Mouse (Mus musculus) thymus, postnatal 0 days (tissue): ENCODE measurements around the gene Psma4. TPM values are rescaled to one million over a fixed set of nuclear protein-coding genes. Genes with fewer than 3 reads are reported as not detected.

Source experiments
- DNase-seq: peaks from one replicate; pipeline ENCODE4 v3.0.0-alpha.2; 2015; ENCODE audit warnings: low spot score
- polyA plus RNA-seq: library from polyadenylated mRNA; unstranded; fragments of >200 nt; fragmentation: Nextera tagmentation; extraction: Ambion mirVana; gene quantifications from 2 replicates; pipeline ENCODE4 v1.2.1, GENCODE M21; 2015

Psma4 gene
- polyA plus RNA-seq, 1 experiment from 2014 or later = 335 TPM

- no peak for DNase-seq
These were observed 31.8 kb downstream of the Psma4 start for GRCm38 (mm10) chr9:54982401-54982800.

GRCm38 (mm10) chr9:54990362-54990761, 39.8 kb downstream of the Psma4 start:
- DNase-seq = no peak

GRCm38 (mm10) chr9:54994381-54994780, 43.8 kb downstream of the Psma4 start:
- DNase-seq = no peak

- no peak for DNase-seq
These were observed 45.1 kb downstream of the Psma4 start for GRCm38 (mm10) chr9:54995645-54996044.

GRCm38 (mm10) chr9:55003609-55004008, 53.0 kb downstream of the Psma4 start:
- no peak for DNase-seq

Other genes starting within 250 kb of the Psma4 start
- 154 and 174 TPM in 2 replicates for gene Wdr61, start 216.3 kb upstream of the Psma4 start, polyA plus RNA-seq
- gene Crabp1, start 186.0 kb upstream of the Psma4 start, polyA plus RNA-seq = 7.8 and 8.1 TPM in 2 replicates
- 20.7 and 20.8 TPM in 2 replicates for gene Ireb2, start 87.0 kb upstream of the Psma4 start, polyA plus RNA-seq
- gene Hykk, start 33.5 kb upstream of the Psma4 start, polyA plus RNA-seq = 0.37 and 0.59 TPM in 2 replicates
- gene AY074887, start 208 bp downstream of the Psma4 start, polyA plus RNA-seq = 0.57 and 1.1 TPM in 2 replicates
- gene Chrna5, start 30.1 kb downstream of the Psma4 start, polyA plus RNA-seq = 0.38 and 0.44 TPM in 2 replicates
- gene Chrna3, start 75.8 kb downstream of the Psma4 start, polyA plus RNA-seq = 0.03 and 0.08 TPM in 2 replicates
- 0.07 and 0.09 TPM in 2 replicates for gene Chrnb4, start 98.0 kb downstream of the Psma4 start, polyA plus RNA-seq
- 23.9 and 24.0 TPM in 2 replicates for gene Ube2q2, start 198.1 kb downstream of the Psma4 start, polyA plus RNA-seq